Mouse (Mus musculus) cerebellum, adult 2 months (tissue): Measurements from ENCODE around the gene Gm49450.

Experiments
- CTCF ChIP-seq: fragments of 200-500 bp; IDR thresholded peaks from 2 replicates; pipeline ENCODE4 v1.5.1; 2011; ENCODE audit warnings: low read depth, mild to moderate bottlenecking, control low read depth, low read length, moderate library complexity, borderline replicate concordance; ENCODE audit not compliant: insufficient read depth
- POLR2A ChIP-seq: fragments of 200-500 bp; IDR thresholded peaks from 2 replicates; pipeline ENCODE4 v1.6.1; 2011; ENCODE audit warnings: low read length, control low read depth, borderline replicate concordance; ENCODE audit not compliant: insufficient read depth

DNA sequence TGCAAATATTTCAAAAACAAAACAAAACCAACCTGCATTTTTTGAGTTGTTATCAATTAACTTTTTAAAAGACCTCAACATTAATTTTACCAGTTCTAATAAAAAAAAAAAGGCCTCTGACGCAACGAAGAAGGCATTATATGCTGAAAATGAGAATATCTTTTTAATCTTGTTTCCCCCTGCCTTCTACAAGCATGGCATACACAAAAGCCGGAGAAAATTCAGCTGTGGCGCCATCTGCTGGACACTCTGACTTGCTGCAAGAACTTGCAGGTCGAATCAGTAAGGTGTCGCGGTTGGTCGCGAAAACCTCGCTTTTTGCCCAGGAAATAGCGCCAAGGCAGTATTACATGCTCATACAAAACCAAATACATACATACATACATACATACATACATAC lies 40.5 kb upstream of the Gm49450 start:
- TF ChIP-seq CTCF (peak; percentile 89), POLR2A (no peak)
